Mouse (Mus musculus) C2C12 (cell line): ENCODE measurements around the gene Osm. TPM values are rescaled to one million over a fixed set of nuclear protein-coding genes. Genes with fewer than 3 reads are reported as not detected.
A peak's percentile ranks its signal among the peaks of the same experiment; 100 is the strongest.

Experiments used
- H3K27me3 ChIP-seq: one replicate; pipeline ENCODE4 v1.6.1; 2011; ENCODE audit not compliant: control insufficient read depth, insufficient read depth, insufficient read length
- H3K36me3 ChIP-seq: one replicate; pipeline ENCODE4 v1.6.1; 2011; ENCODE audit not compliant: control insufficient read depth, insufficient read depth
- H3K4me3 ChIP-seq: one replicate; pipeline ENCODE4 v1.5.1; 2011; ENCODE audit warnings: mild to moderate bottlenecking, control low read depth; ENCODE audit not compliant: poor library complexity, insufficient read depth, severe bottlenecking
- H3K79me2 ChIP-seq: one replicate; pipeline ENCODE4 v1.6.1; 2011; ENCODE audit not compliant: control insufficient read depth, insufficient read depth
- H3K79me3 ChIP-seq: one replicate; pipeline ENCODE4 v1.6.1; 2011; ENCODE audit warnings: low read depth, control low read depth
- H3ac ChIP-seq: one replicate; pipeline ENCODE3; 2011; ENCODE audit warnings: low read depth; ENCODE audit not compliant: control insufficient read depth, insufficient read length
- CEBPB ChIP-seq: IDR thresholded peaks from one replicate; pipeline ENCODE4 v1.6.1; 2011; ENCODE audit warnings: low read depth, mild to moderate bottlenecking, control low read depth, moderate library complexity
- CTCF ChIP-seq: IDR thresholded peaks from one replicate; pipeline ENCODE4 v1.5.1; 2011; ENCODE audit not compliant: control insufficient read depth, insufficient read depth, insufficient read length
- FOSL1 ChIP-seq: IDR thresholded peaks from one replicate; pipeline ENCODE4 v1.8.0; 2011; ENCODE audit warnings: mild to moderate bottlenecking, low read length; ENCODE audit not compliant: poor library complexity, insufficient read depth, severe bottlenecking
- MAX ChIP-seq: IDR thresholded peaks from one replicate; pipeline ENCODE4 v1.6.1; 2011; ENCODE audit warnings: mild to moderate bottlenecking, control low read depth
- MYOD1 ChIP-seq: IDR thresholded peaks from one replicate; pipeline ENCODE4 v1.6.1; 2011; ENCODE audit warnings: low read depth; ENCODE audit not compliant: control insufficient read depth, insufficient read length
- MYOG ChIP-seq: IDR thresholded peaks from one replicate; pipeline ENCODE4 v1.6.1; 2011; ENCODE audit not compliant: control insufficient read depth, insufficient read length; ENCODE audit errors: extremely low read depth
- USF1 ChIP-seq: IDR thresholded peaks from one replicate; pipeline ENCODE4 v1.6.1; 2011; ENCODE audit warnings: low read depth, mild to moderate bottlenecking, control low read depth, moderate library complexity
- polyA plus RNA-seq: library from polyadenylated mRNA; unstranded; fragments of >200 nt; fragmentation: generic; extraction: Trizol; gene quantifications from one replicate; pipeline ENCODE4 v1.2.1, GENCODE M21; 2012; ENCODE audit warnings: missing spikeins

Osm gene
- polyA plus RNA-seq, 1 experiment = not detected

DNA sequence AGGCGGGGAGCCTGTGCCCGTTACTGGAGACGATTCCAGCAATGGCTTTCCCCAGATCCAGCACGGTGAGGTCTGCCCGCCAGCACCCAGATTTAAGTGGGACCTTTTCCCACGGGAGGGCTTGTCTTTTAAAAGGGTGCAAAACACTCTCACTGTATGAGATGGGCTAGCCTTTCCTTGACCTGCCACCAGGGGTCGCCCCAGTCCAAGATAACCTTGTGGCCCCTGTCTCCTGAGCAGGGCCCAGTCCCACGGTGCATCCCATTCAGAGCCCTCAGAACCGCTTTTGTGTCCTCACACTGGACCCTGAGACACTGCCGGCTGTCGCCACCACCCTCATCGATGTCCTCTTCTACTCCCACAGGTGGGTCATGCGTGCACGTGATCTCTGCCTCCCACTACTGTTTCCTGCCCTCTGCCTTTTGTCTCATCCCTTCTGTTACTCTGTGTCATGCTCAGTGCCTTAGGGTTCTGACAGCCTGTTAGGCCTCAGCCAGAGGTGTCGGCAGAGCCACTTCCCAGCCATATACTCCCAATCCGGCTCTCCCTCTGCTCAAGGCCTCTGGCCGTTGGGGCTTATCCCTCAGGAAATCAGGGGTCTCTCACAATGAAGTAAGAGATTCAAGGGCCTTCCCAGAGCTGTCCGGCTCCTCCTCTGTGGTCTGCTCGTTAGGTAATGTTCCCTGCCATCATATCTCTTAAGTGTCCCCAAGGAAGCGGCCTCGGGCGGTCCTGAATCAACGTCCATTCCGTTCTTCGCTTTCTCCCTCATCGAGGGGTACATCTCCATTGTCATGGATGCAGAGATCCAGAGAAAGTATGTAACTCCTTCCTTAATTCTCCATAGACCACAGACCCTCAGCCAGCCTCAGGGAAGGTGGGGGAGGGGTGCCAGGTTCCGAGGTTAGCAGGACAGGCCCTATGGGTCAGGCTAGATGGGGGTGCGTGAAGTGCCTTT, 15.5 kb upstream of the Osm start:
- no peak overlapping the region for H3K4me3 ChIP-seq
- H3ac ChIP-seq = no peak overlapping the region
- H3K36me3 ChIP-seq = no peaks in the 10 kb centered on the region
- no peaks in the 10 kb centered on the region for H3K79me3 ChIP-seq
- TF ChIP-seq FOSL1 (no peak), MYOG (no peak), CTCF (peak; percentile 72), CEBPB (no peak), USF1 (no peak), MYOD1 (no peak)
- no peaks in the 10 kb centered on the region for H3K27me3 ChIP-seq
- no peaks in the 10 kb centered on the region for H3K79me2 ChIP-seq

DNA sequence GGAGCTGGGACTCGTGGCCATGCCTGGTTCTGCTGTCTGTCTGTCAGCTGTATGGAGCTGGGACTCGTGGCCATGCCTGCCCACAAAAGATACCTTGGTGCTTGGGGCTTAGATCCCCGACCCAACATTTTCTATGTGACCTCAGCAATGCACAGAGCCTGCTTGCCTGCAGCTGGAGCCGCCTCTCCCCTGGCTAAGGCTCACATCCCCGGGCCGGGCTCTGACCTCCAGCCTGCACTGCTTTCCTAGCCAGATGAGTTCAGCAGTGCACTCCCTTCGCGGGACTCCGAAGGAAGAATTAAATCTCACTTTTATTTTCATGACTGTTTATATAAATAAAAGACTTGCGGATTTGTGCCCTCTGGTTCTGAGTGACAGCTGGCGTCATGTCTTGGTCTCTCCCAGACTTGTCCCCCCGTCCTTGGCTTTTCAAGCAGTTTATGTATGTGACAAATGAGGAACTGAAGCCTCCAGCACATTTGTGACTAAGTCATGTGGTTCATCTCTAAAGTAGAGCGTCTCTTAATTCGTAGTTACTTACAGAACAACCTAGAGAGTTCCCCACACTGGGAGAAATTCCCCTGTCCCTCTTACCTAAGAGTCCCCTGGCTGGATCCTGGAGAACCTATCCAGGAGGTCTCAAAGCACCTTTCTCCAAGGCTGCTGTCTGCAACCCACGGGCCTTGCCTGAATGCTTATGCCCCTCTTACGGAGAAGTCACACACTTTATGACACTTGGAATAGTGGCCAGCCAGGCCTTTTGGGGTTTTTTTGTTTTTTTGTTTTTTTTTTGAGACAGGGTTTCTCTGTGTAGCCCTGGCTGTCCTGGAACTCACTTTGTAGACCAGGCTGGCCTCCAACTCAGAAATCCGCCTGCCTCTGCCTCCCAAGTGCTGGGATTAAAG, 13.9 kb upstream of the Osm start:
- TF ChIP-seq MAX = no peak
- TF ChIP-seq CTCF = no peak
- TF ChIP-seq MYOD1 = no peak
- TF ChIP-seq FOSL1 = no peak
- no peak for TF ChIP-seq CEBPB
- TF ChIP-seq MYOG = no peak
- H3K79me2 ChIP-seq = no peaks in the 10 kb centered on the region
- H3K36me3 ChIP-seq = no peaks in the 10 kb centered on the region
- H3K27me3 ChIP-seq = no peaks in the 10 kb centered on the region
- H3K79me3 ChIP-seq = no peaks in the 10 kb centered on the region
- no peak overlapping the region for H3K4me3 ChIP-seq
- H3ac ChIP-seq = no peak overlapping the region

GRCm38 (mm10) chr11:4223393-4224188, 12.6 kb upstream of the Osm start:
- Histone ChIP-seq H3ac (no peak overlapping the region), H3K4me3 (no peak overlapping the region), H3K79me3 (no peaks in the 10 kb centered on the region), H3K27me3 (no peaks in the 10 kb centered on the region), H3K79me2 (no peaks in the 10 kb centered on the region), H3K36me3 (no peaks in the 10 kb centered on the region)
- no peak for TF ChIP-seq USF1
- TF ChIP-seq CTCF = no peak
- TF ChIP-seq MYOD1 = no peak
- TF ChIP-seq CEBPB = no peak
- TF ChIP-seq FOSL1 = no peak
- TF ChIP-seq MAX = no peak
- no peak for TF ChIP-seq MYOG

- Histone ChIP-seq H3K36me3 (no peaks in the 10 kb centered on the region), H3K79me3 (no peaks in the 10 kb centered on the region), H3ac (no peak overlapping the region), H3K79me2 (no peaks in the 10 kb centered on the region), H3K4me3 (no peak overlapping the region), H3K27me3 (no peaks in the 10 kb centered on the region)
- TF ChIP-seq CTCF (no peak), MAX (no peak), USF1 (no peak)
Measured at GRCm38 (mm10) chr11:4224223-4224622, 12.0 kb upstream of the Osm start.

- Histone ChIP-seq H3K4me3 (no peak overlapping the region), H3K27me3 (no peaks in the 10 kb centered on the region), H3K79me3 (no peaks in the 10 kb centered on the region), H3K79me2 (no peaks in the 10 kb centered on the region), H3K36me3 (no peaks in the 10 kb centered on the region), H3ac (no peak overlapping the region)
- TF ChIP-seq CTCF (no peak), USF1 (no peak), CEBPB (no peak), MAX (no peak), MYOD1 (no peak), MYOG (no peak)
Measured at GRCm38 (mm10) chr11:4226569-4227325, 9.5 kb upstream of the Osm start.
